Mouse (Mus musculus) embryo, embryonic 11.5 days (tissue): ENCODE measurements at regions not wholly inside any gene's neighbourhood (a gene's known extent, or its start where the extent isn't known, plus 50 kb on each side); places are given as distances from the start of the nearest gene placed in this dataset.

ENCODE experiments used
- DNase-seq: peaks from one replicate; pipeline ENCODE4 v3.0.0-alpha.2; 2012; ENCODE audit warnings: low read depth, low spot score

GRCm38 (mm10) chr11:56925368-56925896 lies 85.8 kb upstream of the Gria1 start:
- DNase-seq: no peak

- DNase-seq: no peak
Measured at GRCm38 (mm10) chr11:56932766-56933165, 78.4 kb upstream of the Gria1 start.

GRCm38 (mm10) chr11:56952357-56952756 lies 58.8 kb upstream of the Gria1 start:
- DNase-seq: no peak

GRCm38 (mm10) chr11:56957824-56958223 lies 53.4 kb upstream of the Gria1 start:
- no peak for DNase-seq
